Mouse (Mus musculus) neural tube, embryonic 11.5 days (tissue): ENCODE measurements around the gene Prkce. TPM values are rescaled to one million over a fixed set of nuclear protein-coding genes. Genes with fewer than 3 reads are reported as not detected.
A peak's percentile ranks its signal among the peaks of the same experiment; 100 is the strongest.

Experiments
- ATAC-seq: fragments of 200-750 bp; cut with Nextera tagmentation; 2 replicates; pipeline ENCODE4 v1.8.0; 2017; ENCODE audit warnings: moderate number of reproducible peaks, mild to moderate bottlenecking, moderate TSS enrichment, moderate library complexity; ENCODE audit not compliant: insufficient read depth, low FRiP score, low TSS enrichment
- DNase-seq: peaks from one replicate; pipeline ENCODE4 v3.0.0-alpha.2; 2015; ENCODE audit warnings: low spot score
- H3K27ac ChIP-seq: fragments of 300-500 bp; sonication (generic); 2 replicates; pipeline ENCODE4 v1.5.1; 2014; ENCODE audit warnings: low read depth, mild to moderate bottlenecking, low read length
- H3K27me3 ChIP-seq: fragments of 300-500 bp; sonication (generic); 2 replicates; pipeline ENCODE4 v1.6.1; 2014; ENCODE audit warnings: mild to moderate bottlenecking, low read length, mixed read lengths; ENCODE audit not compliant: control insufficient read depth, insufficient read depth
- H3K36me3 ChIP-seq: fragments of 300-500 bp; sonication (generic); 2 replicates; pipeline ENCODE4 v1.6.1; 2014; ENCODE audit warnings: mild to moderate bottlenecking, low read length, moderate library complexity, mixed read lengths; ENCODE audit not compliant: control insufficient read depth, insufficient read depth
- H3K4me1 ChIP-seq: fragments of 300-500 bp; sonication (generic); 2 replicates; pipeline ENCODE4 v1.6.1; 2014; ENCODE audit warnings: low read length, mixed read lengths; ENCODE audit not compliant: control insufficient read depth, insufficient read depth
- H3K4me2 ChIP-seq: fragments of 300-500 bp; sonication (generic); 2 replicates; pipeline ENCODE4 v1.6.1; 2014; ENCODE audit warnings: low read depth, mild to moderate bottlenecking, moderate library complexity
- H3K4me3 ChIP-seq: fragments of 300-500 bp; sonication (generic); 2 replicates; pipeline ENCODE4 v1.5.1; 2014; ENCODE audit warnings: low read depth, low read length
- H3K9ac ChIP-seq: fragments of 300-500 bp; sonication (generic); 2 replicates; pipeline ENCODE4 v1.6.1; 2014; ENCODE audit warnings: mild to moderate bottlenecking, low read length
- H3K9me3 ChIP-seq: fragments of 300-500 bp; sonication (generic); 2 replicates; pipeline ENCODE4 v1.6.1; 2016; ENCODE audit warnings: low read length; ENCODE audit not compliant: control insufficient read depth
- WGBS: fragments of 180-500 bp; shearing (Covaris S2); extraction: QIAGEN DNeasy Blood & Tissue Kit; methylation state at CpG from one replicate; pipeline ENCODE4 v1.1.7; 2014; 5-methylcytosine and 5-hydroxymethylcytosine counted together
- polyA plus RNA-seq: library from polyadenylated mRNA; unstranded; fragments of >200 nt; fragmentation: Nextera tagmentation; extraction: Ambion mirVana; gene quantifications from 2 replicates; pipeline ENCODE4 v1.2.1, GENCODE M21; 2014

Gene Prkce
- polyA plus RNA-seq, 1 experiment from 2014 or later = 13.3 TPM

- peak; percentile 56 for DNase-seq
- no peak for ATAC-seq
- H3K4me2 ChIP-seq = 0 out of 2 replicates have a peak overlapping the region, but pooled peaks have one; percentile 2
- H3K4me3 ChIP-seq = no peak overlapping the region
- H3K4me1 ChIP-seq = no peaks in the 10 kb centered on the region
- H3K9me3 ChIP-seq = no peaks in the 10 kb centered on the region
- no peak overlapping the region for H3K27ac ChIP-seq
- WGBS = 49% methylated on average over 22 of the region's 22 CpGs
- H3K27me3 ChIP-seq = no peaks in the 10 kb centered on the region
- no peaks in the 10 kb centered on the region for H3K36me3 ChIP-seq
- no peak overlapping the region for H3K9ac ChIP-seq
Measured at GRCm38 (mm10) chr17:86535827-86536656, 368.5 kb downstream of the Prkce start.

GRCm38 (mm10) chr17:86539881-86540430, 372.4 kb downstream of the Prkce start:
- no peaks in the 10 kb centered on the region for H3K27me3 ChIP-seq
- DNase-seq (no peak), ATAC-seq (no peak)
- H3K4me2 ChIP-seq = no peak overlapping the region
- no peaks in the 10 kb centered on the region for H3K4me1 ChIP-seq
- no peak overlapping the region for H3K4me3 ChIP-seq
- H3K27ac ChIP-seq = no peak overlapping the region
- H3K9ac ChIP-seq = no peak overlapping the region
- no peaks in the 10 kb centered on the region for H3K36me3 ChIP-seq
- WGBS = 71% methylated on average over 18 of the region's 18 CpGs
- no peaks in the 10 kb centered on the region for H3K9me3 ChIP-seq

GRCm38 (mm10) chr17:86546529-86546928, 378.9 kb downstream of the Prkce start:
- H3K4me2 ChIP-seq = no peak overlapping the region
- H3K4me3 ChIP-seq = no peak overlapping the region
- DNase-seq = no peak
- no peaks in the 10 kb centered on the region for H3K36me3 ChIP-seq
- H3K4me1 ChIP-seq = no peaks in the 10 kb centered on the region
- H3K9ac ChIP-seq = no peak overlapping the region
- 45% methylated on average over 7 of the region's 7 CpGs for WGBS
- no peaks in the 10 kb centered on the region for H3K9me3 ChIP-seq
- ATAC-seq = no peak
- H3K27ac ChIP-seq = no peak overlapping the region
- H3K27me3 ChIP-seq = no peaks in the 10 kb centered on the region

GRCm38 (mm10) chr17:86549128-86549527, 381.5 kb downstream of the Prkce start:
- Histone ChIP-seq H3K4me3 (no peak overlapping the region), H3K36me3 (no peaks in the 10 kb centered on the region), H3K9me3 (no peaks in the 10 kb centered on the region), H3K27ac (no peak overlapping the region), H3K9ac (no peak overlapping the region), H3K4me1 (no peaks in the 10 kb centered on the region), H3K4me2 (no peak overlapping the region), H3K27me3 (no peaks in the 10 kb centered on the region)
- no peak for ATAC-seq
- no peak for DNase-seq
- 92% methylated on average over 10 of the region's 10 CpGs for WGBS

- ATAC-seq = no peak
- no peaks in the 10 kb centered on the region for H3K9me3 ChIP-seq
Measured at GRCm38 (mm10) chr17:86551561-86551960, 384.0 kb downstream of the Prkce start.

GRCm38 (mm10) chr17:86551995-86552394, 384.4 kb downstream of the Prkce start:
- no peak overlapping the region for H3K9ac ChIP-seq
- no peak for ATAC-seq
- H3K9me3 ChIP-seq = no peaks in the 10 kb centered on the region
- H3K27me3 ChIP-seq = no peaks in the 10 kb centered on the region
- H3K4me3 ChIP-seq = no peak overlapping the region
- H3K27ac ChIP-seq = no peak overlapping the region
- H3K4me1 ChIP-seq = no peaks in the 10 kb centered on the region
- H3K4me2 ChIP-seq = no peak overlapping the region
- WGBS = 90% methylated on average over 6 of the region's 6 CpGs
- H3K36me3 ChIP-seq = no peaks in the 10 kb centered on the region
- no peak for DNase-seq

More at GRCm38 (mm10) chr17:86551561-86551960, 384.0 kb downstream of the Prkce start:
- DNase-seq = no peak
- H3K4me1 ChIP-seq = no peaks in the 10 kb centered on the region
- no peak overlapping the region for H3K4me2 ChIP-seq
- WGBS = 72% methylated on average over 10 of the region's 10 CpGs
- H3K4me3 ChIP-seq = no peak overlapping the region
- H3K36me3 ChIP-seq = no peaks in the 10 kb centered on the region
- H3K27ac ChIP-seq = no peak overlapping the region
- no peak overlapping the region for H3K9ac ChIP-seq
- no peaks in the 10 kb centered on the region for H3K27me3 ChIP-seq

- H3K4me2 ChIP-seq = no peak overlapping the region
- ATAC-seq = no peak
- no peak overlapping the region for H3K4me3 ChIP-seq
- WGBS = 76% methylated on average over 15 of the region's 15 CpGs
- H3K36me3 ChIP-seq = no peaks in the 10 kb centered on the region
- H3K27me3 ChIP-seq = no peaks in the 10 kb centered on the region
- no peaks in the 10 kb centered on the region for H3K4me1 ChIP-seq
- no peak overlapping the region for H3K9ac ChIP-seq
- H3K27ac ChIP-seq = no peak overlapping the region
- no peak for DNase-seq
- H3K9me3 ChIP-seq = no peaks in the 10 kb centered on the region
Measured at GRCm38 (mm10) chr17:86559206-86559891, 391.8 kb downstream of the Prkce start.

GRCm38 (mm10) chr17:86560499-86560898, 392.9 kb downstream of the Prkce start:
- no peaks in the 10 kb centered on the region for H3K4me1 ChIP-seq

More at GRCm38 (mm10) chr17:86560499-86560898, 392.9 kb downstream of the Prkce start:
- Histone ChIP-seq H3K36me3 (no peaks in the 10 kb centered on the region), H3K4me2 (no peak overlapping the region), H3K9ac (no peak overlapping the region), H3K9me3 (no peaks in the 10 kb centered on the region), H3K27me3 (no peaks in the 10 kb centered on the region), H3K27ac (no peak overlapping the region), H3K4me3 (no peak overlapping the region)
- 95% methylated on average over 3 of the region's 3 CpGs for WGBS
- ATAC-seq = no peak
- no peak for DNase-seq
